Mouse (Mus musculus) left cerebral cortex, adult 18-20 months (tissue): ENCODE data around the gene Ltk. TPM values are rescaled to one million over a fixed set of nuclear protein-coding genes. Genes with fewer than 3 reads are reported as not detected.

Experiments
- DNase-seq, 2 experiments: peaks; one replicate each; pipeline ENCODE4 v3.0.0; 2021 to 2022; ENCODE audit warnings: low spot score in 2 of 2, mixed read lengths in 1 of 2
- long read RNA-seq, 2 experiments: library from polyadenylated mRNA; stranded (forward); transcript quantifications; one replicate each; pipeline ENCODE4 v2.0.0; 2021
- total RNA-seq, 2 experiments: library from RNA; stranded (reverse); gene quantifications; 2 replicates each; pipeline ENCODE4 v1.2.3; 2021

Gene Ltk
- 10 to 100 TPM; 21.4 to 22.9 TPM for total RNA-seq
- long read RNA-seq, experiment 1, partial matches to known transcripts = 19 of 49 reads
- long read RNA-seq, experiment 1, other reads (novel, unspliced or antisense) = 27 of 49 reads
- long read RNA-seq, experiment 2, partial matches to known transcripts = 6 of 25 reads
- long read RNA-seq, experiment 2, other reads (novel, unspliced or antisense) = 17 of 25 reads

DNA sequence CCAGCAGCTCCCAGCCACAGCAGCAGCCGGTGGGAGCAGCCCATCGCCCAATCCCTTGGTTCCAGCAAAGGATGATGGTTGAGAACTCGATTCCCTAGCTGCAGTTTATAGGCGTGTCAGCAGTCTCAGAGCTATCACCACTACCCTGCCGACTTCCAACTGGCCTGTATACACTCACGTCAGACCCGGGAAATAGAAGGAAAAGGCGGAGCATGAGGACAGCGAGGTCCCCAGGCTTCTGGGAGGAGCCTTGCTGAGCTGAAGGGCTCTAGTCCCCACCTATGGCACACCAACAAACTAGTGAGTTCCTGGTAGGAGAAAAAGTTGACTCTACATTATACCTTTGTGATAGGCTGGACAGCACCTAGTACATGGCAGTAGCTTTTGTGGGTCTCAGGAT lies at the start of gene Ltk:
Gene Ltk (minus strand): TSS at position 181 of the 400 bp plus-strand sequence.
- DNase-seq = no peak

GRCm38 (mm10) chr2:119808881-119809280 lies 48.6 kb upstream of the Ltk start:
- DNase-seq = no peak

DNA sequence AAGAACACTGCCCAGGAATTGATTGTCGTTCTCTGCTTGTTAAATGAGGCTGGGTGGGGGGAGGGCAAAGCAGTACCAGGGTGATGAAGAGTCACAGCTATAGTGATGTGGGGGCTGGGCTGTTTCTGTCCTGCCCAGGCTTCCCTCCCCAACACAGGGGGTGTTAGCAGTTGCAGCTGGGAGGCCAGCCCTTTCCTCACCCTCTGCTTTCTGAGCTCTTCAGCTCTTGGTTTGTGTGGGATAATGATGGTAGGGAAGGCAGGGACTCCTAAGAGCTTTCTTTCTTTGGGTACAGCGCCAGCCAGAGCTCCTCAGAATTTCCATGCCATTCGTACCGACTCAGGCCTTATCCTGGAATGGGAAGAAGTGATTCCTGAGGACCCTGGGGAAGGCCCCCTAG lies 48.2 kb upstream of the Ltk start:
- DNase-seq = no peak

DNA sequence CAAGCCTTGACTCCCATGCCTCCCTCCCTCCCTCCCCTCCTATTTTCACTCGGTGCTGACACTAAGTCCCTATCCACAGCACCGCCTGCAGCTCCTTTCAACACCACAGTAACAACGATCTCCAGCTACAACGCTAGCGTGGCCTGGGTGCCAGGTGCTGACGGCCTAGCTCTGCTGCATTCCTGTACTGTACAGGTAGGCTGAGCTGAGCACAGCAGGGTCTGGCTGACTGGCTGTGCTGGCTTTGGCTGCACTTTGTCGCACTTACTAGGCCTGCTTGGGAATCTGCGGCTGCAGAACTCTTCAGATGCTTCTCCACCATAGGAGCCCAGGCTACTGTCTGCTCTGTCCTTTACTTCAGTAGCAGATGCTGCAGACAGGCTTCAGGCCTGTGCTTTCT lies 45.3 kb upstream of the Ltk start:
- DNase-seq = no peak

DNA sequence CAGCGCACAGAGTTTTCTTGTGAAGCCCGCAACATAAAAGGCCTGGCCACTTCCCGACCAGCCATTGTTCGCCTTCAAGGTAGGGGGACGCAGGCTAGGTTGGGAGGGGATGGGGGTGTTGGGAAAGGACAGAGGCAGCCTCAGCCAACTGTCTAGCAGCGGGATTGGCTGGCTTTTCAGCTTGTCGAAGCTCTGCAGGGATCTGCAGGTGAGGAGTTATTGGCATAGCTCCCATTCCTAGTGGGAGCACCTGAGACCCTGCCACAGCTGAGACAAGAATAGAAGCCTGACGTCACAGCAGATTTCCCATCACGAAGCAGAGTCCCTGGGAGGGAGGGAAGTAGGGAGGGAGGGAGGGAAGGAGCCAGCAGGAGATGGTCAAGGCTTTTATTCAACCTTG lies 44.5 kb upstream of the Ltk start:
- no peak for DNase-seq

DNA sequence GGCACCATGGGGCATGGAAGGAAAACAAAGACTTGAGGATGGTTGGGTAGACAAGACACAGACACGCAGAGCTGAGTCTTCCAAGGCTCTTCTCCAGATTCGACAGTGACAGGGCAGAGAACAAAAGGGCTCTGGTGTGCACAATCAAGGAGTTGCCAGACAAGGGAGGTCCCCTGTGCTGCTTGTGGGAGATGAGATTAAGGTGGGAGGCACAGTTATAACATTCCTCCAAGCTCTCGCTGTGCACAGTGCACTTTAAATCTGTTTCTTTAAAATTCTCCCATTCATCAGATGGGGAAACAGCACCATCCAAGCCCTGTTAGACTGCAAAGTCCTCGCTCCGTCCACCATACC lies 44.0 kb upstream of the Ltk start:
- no peak for DNase-seq

DNA sequence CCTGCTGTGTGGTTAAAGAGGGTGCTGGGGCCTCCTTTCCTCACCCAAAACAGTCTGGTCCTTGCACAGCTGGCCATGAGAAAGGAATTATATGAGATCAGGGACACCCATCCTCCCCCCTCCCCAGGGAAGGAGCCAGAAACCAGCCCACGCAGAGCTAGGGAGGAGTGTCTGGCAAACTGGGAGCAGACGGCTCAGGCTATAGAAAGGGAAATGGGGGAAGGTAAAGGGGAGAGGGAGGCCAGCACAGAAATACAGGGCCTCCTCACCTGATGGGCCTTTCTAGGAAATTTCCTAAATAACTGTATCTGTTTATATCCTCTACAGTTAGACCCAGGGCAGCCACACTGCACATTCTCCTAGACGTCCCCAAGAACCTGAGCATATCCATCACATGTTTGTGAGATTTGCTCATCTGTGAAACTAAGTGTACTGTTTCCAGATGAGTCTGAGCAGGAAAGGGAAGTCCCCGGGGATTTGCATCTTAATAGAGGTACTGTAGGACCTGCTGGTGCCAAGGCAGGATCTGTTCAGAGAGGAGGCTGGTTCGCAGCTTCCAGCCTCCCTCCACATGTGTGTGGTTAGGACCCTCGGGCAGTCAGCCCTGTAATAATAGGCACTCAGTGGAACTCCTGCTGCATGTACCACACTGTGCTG lies 43.5 kb upstream of the Ltk start:
- peak; percentile 65 to 78 for DNase-seq

- DNase-seq = peak in 1 of 2 experiments; percentile 39
These were observed 42.8 kb upstream of the Ltk start for GRCm38 (mm10) chr2:119802767-119803617.

GRCm38 (mm10) chr2:119800876-119801846 lies 40.9 kb upstream of the Ltk start:
- peak; percentile 61 to 77 for DNase-seq

- DNase-seq = peak in 1 of 2 experiments; percentile 30
These were observed 39.8 kb upstream of the Ltk start for GRCm38 (mm10) chr2:119799961-119800550.

DNA sequence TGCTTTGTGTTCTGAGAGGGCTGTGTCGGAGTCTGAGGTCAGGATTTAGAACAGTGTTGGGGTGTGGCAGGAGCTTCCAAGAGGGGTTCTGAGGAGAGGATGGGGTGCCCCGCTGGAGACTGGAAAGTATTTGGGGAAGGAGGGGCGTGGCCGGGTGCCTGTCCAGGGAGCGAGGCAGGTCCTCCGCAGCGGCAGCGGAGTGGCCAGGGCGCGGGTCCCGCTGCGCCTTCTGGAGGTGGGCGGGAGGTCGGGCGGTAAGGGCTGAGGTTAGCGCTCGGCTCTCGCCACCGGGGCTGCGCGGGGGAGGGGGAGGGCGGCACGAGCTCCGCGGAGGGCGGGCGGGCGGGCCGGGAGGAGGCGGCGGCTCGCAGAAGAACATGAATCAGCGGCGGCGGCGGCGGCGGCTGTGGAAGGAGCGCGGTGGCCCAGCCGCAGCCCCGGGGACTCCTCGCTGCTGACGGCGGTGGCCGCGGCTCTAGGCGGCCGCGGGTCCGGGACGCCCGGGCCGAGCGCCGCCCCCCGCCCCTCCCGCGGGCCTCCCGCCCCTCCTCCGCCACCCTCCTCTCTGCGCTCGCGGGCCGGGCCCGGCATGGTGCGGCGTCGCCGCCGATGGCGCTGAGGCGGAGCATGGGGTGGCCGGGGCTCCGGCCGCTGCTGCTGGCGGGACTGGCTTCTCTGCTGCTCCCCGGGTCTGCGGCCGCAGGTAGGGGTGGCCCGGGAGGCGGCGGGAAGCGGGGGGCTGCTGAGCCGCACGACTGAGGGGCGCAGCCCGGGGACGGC lies 39.1 kb upstream of the Ltk start:
- peak in 1 of 2 experiments; percentile 64 for DNase-seq

DNA sequence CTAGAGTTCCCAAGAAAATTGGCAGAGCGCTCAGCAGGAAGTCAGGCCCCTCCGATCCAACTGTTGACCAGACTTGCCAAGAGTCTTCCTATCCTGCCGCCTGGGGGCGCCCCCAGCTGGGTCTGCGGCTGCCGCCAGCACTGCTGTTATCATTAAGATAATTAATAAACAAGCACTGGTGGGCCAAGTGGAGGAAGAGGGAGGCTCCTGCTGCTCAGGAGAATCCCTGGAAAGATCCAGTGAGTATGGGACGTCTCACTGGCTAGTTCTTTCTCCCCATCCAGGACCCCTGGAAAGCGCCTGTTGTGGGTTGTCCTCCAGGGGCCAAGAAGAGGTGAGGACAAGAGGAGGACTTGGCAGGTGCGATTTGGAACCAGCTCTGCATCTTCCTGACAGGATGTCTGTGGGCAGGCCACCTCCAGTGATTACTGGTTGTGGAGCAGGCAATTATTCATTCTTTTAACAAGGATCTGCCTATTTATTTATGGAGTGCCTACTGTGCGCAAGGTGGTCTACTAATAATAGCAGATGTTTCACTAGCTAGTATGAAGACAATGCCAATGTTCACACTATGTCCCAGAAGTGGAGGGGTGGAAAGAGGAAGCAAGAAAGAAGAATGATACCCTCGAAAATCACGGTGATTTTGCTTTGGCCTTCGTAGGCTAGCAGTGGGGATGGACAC lies 38.2 kb upstream of the Ltk start:
- DNase-seq = peak in 1 of 2 experiments; percentile 47

- peak in 1 of 2 experiments; percentile 65 for DNase-seq
These were observed 37.1 kb upstream of the Ltk start, which contains the start of gene Tyro3 for GRCm38 (mm10) chr2:119797279-119797783. Tyro3 (plus strand) TSS chr2:119797733.

GRCm38 (mm10) chr2:119789996-119790395 lies 29.8 kb upstream of the Ltk start:
- no peak for DNase-seq

DNA sequence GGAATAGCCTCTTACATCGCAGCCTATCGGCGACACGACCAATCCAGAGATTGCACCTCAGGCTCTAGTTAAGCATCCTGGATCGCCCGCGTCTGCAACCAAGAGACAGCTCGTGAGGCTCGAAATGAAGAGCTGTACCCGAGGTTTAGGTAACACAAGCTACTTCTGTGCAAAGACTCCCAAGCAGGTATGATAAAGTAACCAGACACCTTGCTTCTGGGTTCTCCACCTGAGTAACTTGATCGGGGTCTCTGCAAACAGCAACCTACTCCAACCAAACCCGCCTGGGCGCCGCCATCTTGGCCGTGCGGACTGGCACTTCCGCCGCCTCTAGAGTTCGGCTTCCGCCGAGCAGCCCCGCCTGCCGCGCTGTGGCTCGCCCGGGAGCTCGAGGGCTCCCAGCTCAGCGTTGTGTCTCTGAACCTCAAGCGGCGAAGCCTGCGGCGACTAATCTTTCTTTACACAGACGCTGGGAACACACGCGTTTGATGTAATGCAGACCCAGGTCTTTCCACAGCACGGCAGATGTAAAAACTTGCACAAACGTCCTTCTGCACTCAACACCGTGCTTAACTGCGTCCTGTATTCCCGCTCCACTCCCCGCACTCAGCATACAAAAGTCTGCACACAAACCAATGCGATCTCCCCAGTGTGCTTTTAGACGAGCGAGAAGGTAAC lies 27.1 kb upstream of the Ltk start, which contains the start of gene Rpap1:
Gene Rpap1 (minus strand): TSS at position 332 of the 678 bp plus-strand sequence.
- peak; percentile 81 to 89 for DNase-seq

GRCm38 (mm10) chr2:119767246-119767645 lies 7.0 kb upstream of the Ltk start:
- DNase-seq = no peak

- DNase-seq = no peak
These were observed 3.7 kb upstream of the Ltk start for GRCm38 (mm10) chr2:119763924-119764323.

GRCm38 (mm10) chr2:119762276-119762675 lies 2.0 kb upstream of the Ltk start:
- DNase-seq = no peak
